Mouse (Mus musculus) intestine, embryonic 14.5 days (tissue): ENCODE data around the gene Cd40. TPM values are rescaled to one million over a fixed set of nuclear protein-coding genes. Genes with fewer than 3 reads are reported as not detected.

Experiments used
- ATAC-seq: fragments of 200-750 bp; cut with Nextera tagmentation; replicated peaks from 2 replicates; pipeline ENCODE4 v1.8.0; 2017; ENCODE audit warnings: low read depth, moderate number of reproducible peaks, moderate TSS enrichment, moderate library complexity; ENCODE audit not compliant: low FRiP score, low TSS enrichment
- DNase-seq: peaks from one replicate; pipeline ENCODE4 v3.0.0-alpha.2; 2018; ENCODE audit warnings: low spot score
- H3K27ac ChIP-seq: fragments of 300-500 bp; sonication (generic); 2 replicates; pipeline ENCODE4 v1.5.1; 2014; ENCODE audit warnings: low read depth, mild to moderate bottlenecking, control low read depth
- H3K27me3 ChIP-seq: fragments of 300-500 bp; sonication (generic); replicated peaks from 2 replicates; pipeline ENCODE4 v1.6.1; 2014; ENCODE audit warnings: low read length, control low read depth; ENCODE audit not compliant: control insufficient read depth, insufficient read depth
- H3K36me3 ChIP-seq: fragments of 300-500 bp; sonication (generic); 2 replicates; pipeline ENCODE4 v1.6.1; 2014; ENCODE audit warnings: low read length, control low read depth; ENCODE audit not compliant: control insufficient read depth, insufficient read depth
- H3K4me1 ChIP-seq: fragments of 300-500 bp; sonication (generic); replicated peaks from 2 replicates; pipeline ENCODE4 v1.6.1; 2014; ENCODE audit warnings: low read length, control low read depth, mixed read lengths; ENCODE audit not compliant: control insufficient read depth, insufficient read depth
- H3K4me2 ChIP-seq: fragments of 300-500 bp; sonication (generic); 2 replicates; pipeline ENCODE4 v1.6.1; 2014; ENCODE audit warnings: low read length
- H3K4me3 ChIP-seq: fragments of 300-500 bp; sonication (generic); 2 replicates; pipeline ENCODE4 v1.5.1; 2014; ENCODE audit warnings: low read depth, low read length, control low read depth, mixed read lengths
- H3K9ac ChIP-seq: fragments of 300-500 bp; sonication (generic); 2 replicates; pipeline ENCODE4 v1.6.1; 2014; ENCODE audit warnings: mild to moderate bottlenecking, low read length
- H3K9me3 ChIP-seq: fragments of 300-500 bp; sonication (generic); 2 replicates; pipeline ENCODE4 v1.6.1; 2016; ENCODE audit warnings: low read length, control low read depth; ENCODE audit not compliant: control insufficient read depth
- WGBS: fragments of 180-500 bp; shearing (Covaris S2); extraction: QIAGEN DNeasy Blood & Tissue Kit; methylation state at CpG from one replicate; pipeline ENCODE4 v1.1.7; 2014; 5-methylcytosine and 5-hydroxymethylcytosine counted together
- polyA plus RNA-seq: library from polyadenylated mRNA; unstranded; fragments of >200 nt; fragmentation: Nextera tagmentation; extraction: Ambion mirVana; gene quantifications from 2 replicates; pipeline ENCODE4 v1.2.1, GENCODE M21; 2014

Cd40 gene
- polyA plus RNA-seq, 1 experiment from 2014 or later, result 12.8 TPM

- 21% methylated on average over 10 of the region's 10 CpGs for WGBS
- Histone ChIP-seq H3K36me3 (no peaks in the 10 kb centered on the region), H3K27me3 (peaks cover 69% of the 10 kb centered on the region), H3K4me1 (no peaks in the 10 kb centered on the region), H3K27ac (no peak overlapping the region), H3K9ac (no peak overlapping the region), H3K4me2 (no peak overlapping the region), H3K4me3 (no peak overlapping the region), H3K9me3 (no peaks in the 10 kb centered on the region)
- ATAC-seq (no peak), DNase-seq (no peak)
These were observed 23.2 kb downstream of the Cd40 start for GRCm38 (mm10) chr2:165078605-165079004.

- ATAC-seq (no peak), DNase-seq (no peak)
- peaks cover 55% of the 10 kb centered on the region for H3K27me3 ChIP-seq
- no peak overlapping the region for H3K9ac ChIP-seq
- H3K36me3 ChIP-seq, result no peaks in the 10 kb centered on the region
- no peaks in the 10 kb centered on the region for H3K9me3 ChIP-seq
- 19% methylated on average over 9 of the region's 9 CpGs for WGBS
- H3K27ac ChIP-seq, result no peak overlapping the region
- H3K4me3 ChIP-seq, result no peak overlapping the region
- no peaks in the 10 kb centered on the region for H3K4me1 ChIP-seq
- no peak overlapping the region for H3K4me2 ChIP-seq
These were observed 25.2 kb downstream of the Cd40 start for GRCm38 (mm10) chr2:165080657-165081056.

DNA sequence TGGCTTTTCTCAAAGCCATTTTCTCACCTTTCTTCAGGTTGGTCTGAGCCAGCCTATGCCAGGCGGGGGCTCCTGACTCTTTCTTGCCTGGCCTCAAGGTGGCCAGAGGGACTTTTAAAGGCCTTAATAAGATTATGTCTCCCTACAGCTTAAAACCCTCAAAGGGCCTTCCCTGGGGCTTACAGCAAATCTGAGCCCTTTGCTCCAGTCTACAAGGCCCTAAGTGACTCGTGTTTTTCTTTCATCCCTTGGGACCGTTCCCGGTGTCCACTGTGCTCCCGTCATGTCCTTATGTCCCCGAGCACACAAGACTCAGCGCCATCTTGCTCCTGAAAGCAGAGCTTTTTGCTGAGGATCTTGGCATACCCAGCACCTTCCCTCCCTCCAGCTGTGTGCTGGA lies 25.8 kb downstream of the Cd40 start:
- 26% methylated on average over 7 of the region's 7 CpGs for WGBS
- H3K4me1 ChIP-seq, result no peaks in the 10 kb centered on the region
- no peak overlapping the region for H3K9ac ChIP-seq
- no peaks in the 10 kb centered on the region for H3K9me3 ChIP-seq
- H3K27ac ChIP-seq, result no peak overlapping the region
- ATAC-seq, result no peak
- H3K27me3 ChIP-seq, result peaks cover 49% of the 10 kb centered on the region
- no peak overlapping the region for H3K4me2 ChIP-seq
- no peak for DNase-seq
- no peaks in the 10 kb centered on the region for H3K36me3 ChIP-seq
- H3K4me3 ChIP-seq, result no peak overlapping the region

GRCm38 (mm10) chr2:165086634-165087033 lies 31.2 kb downstream of the Cd40 start:
- H3K9ac ChIP-seq, result no peak overlapping the region
- DNase-seq, result no peak
- H3K9me3 ChIP-seq, result no peaks in the 10 kb centered on the region
- no peak for ATAC-seq
- no peaks in the 10 kb centered on the region; the same call in 1 of the 2 replicates for H3K27me3 ChIP-seq
- no peak overlapping the region for H3K27ac ChIP-seq
- H3K4me3 ChIP-seq, result no peak overlapping the region
- H3K4me1 ChIP-seq, result no peaks in the 10 kb centered on the region
- H3K36me3 ChIP-seq, result no peaks in the 10 kb centered on the region
- WGBS, result 78% methylated on average over 4 of the region's 4 CpGs
- no peak overlapping the region for H3K4me2 ChIP-seq

DNA sequence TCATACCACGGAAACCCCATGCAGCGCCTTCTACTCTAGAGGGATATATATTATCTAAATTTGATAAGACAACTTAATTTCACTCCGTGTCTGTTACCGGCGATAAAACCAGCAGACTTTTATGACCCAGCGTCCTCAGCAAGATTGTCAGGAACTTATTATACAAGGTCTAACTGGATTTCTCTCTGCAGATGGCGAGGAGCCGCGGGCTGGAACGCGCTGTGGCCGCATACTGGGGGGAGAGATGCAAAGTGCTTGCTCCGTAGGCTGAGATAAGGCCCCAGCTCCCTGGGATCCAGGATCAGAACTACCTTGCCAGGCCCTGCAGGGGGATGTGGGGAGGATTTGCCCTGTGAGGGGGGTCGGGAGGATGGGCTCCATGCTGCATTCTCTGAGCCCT lies 34.0 kb downstream of the Cd40 start:
- Histone ChIP-seq H3K4me1 (no peaks in the 10 kb centered on the region), H3K36me3 (no peaks in the 10 kb centered on the region), H3K27ac (no peak overlapping the region), H3K4me3 (no peak overlapping the region), H3K9ac (no peak overlapping the region), H3K9me3 (no peaks in the 10 kb centered on the region), H3K4me2 (no peak overlapping the region), H3K27me3 (no peaks in the 10 kb centered on the region)
- WGBS, result 33% methylated on average over 14 of the region's 14 CpGs
- DNase-seq (no peak), ATAC-seq (no peak)

DNA sequence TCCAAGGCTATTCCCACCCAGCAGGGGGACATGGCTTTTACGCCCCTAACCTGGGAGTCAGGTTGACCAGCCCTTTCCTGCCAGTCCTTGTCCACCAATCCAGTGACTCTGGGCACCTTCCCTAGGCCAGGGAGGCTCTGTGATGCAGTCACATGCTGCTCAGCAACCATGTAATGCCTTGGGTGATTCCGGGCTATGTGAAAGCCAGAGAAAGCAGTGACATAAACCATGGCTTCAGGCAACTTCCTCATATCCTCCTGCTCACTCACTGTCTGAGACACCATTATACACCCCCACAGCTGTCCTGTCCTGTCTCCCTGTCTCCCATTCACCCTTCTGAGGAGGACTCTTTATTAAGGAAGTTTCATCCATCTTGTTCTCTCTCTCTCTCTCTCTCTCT lies 35.2 kb downstream of the Cd40 start, which contains the start of gene 1700025C18Rik:
Gene 1700025C18Rik, minus strand, starts transcription at position 101 of the 400 bp plus-strand sequence.
- ATAC-seq (no peak), DNase-seq (no peak)
- Histone ChIP-seq H3K36me3 (no peaks in the 10 kb centered on the region), H3K9me3 (no peaks in the 10 kb centered on the region), H3K4me3 (no peak within 1 kb of the TSS), H3K4me1 (no peaks in the 10 kb centered on the region), H3K9ac (no peak within 1 kb of the TSS), H3K27me3 (no peaks in the 10 kb centered on the region), H3K4me2 (no peak within 1 kb of the TSS), H3K27ac (no peak within 1 kb of the TSS)
- WGBS, result 79% methylated on average over 2 of the region's 2 CpGs

DNA sequence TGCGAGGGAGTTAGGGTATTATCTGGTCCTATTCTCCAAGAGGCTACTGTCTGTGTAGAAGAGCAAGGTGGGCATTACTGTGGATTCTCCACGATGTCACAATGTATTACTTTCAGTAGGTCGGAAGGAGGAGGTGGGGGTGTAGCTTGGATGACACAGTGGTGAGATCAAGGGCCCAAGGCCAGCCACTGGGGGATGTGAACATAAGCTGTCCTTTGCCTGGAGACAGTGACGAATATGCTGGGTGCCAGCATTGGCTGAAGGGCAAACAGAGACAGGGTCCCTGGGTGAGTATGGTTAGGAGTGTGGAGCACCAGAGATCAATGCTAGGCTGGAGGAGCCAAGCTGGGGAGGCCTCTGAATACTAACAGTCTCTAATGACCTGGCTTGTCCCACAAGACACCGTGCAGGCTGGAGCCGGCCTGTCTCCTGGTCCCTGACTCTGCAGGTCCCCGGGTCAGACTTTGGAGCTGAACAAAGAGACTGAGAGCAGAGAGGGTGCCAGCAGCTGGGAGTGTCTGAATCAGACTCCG lies 36.1 kb downstream of the Cd40 start:
- DNase-seq, result no peak

DNA sequence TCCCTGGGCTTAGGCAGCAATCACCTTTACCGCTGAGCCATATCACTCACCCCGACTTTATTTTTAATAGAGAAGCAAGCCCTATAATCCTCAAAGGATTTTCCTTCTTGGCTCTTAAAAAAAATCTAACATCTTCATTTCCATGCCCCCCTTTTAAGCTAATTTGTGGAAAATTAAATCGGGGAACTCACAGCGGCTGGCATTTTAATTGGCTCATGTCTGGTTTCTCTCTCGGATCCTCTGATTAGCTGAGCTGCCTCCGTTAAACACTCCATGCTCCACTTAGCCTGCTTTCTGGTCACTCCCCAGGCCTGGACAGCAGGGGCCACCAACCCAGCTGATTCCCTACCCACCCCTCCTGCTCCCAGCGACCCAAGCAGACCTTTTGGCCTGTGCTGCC lies 37.0 kb downstream of the Cd40 start:
- Histone ChIP-seq H3K36me3 (no peaks in the 10 kb centered on the region), H3K4me3 (no peak overlapping the region), H3K9me3 (no peaks in the 10 kb centered on the region), H3K27me3 (peaks cover 13% of the 10 kb centered on the region), H3K27ac (no peak overlapping the region), H3K4me2 (no peak overlapping the region), H3K9ac (no peak overlapping the region), H3K4me1 (no peaks in the 10 kb centered on the region)
- ATAC-seq, result no peak
- no peak for DNase-seq
- WGBS, result 65% methylated on average over 7 of the region's 7 CpGs

More for the DNA sequence above, 36.1 kb downstream of the Cd40 start:
- no peaks in the 10 kb centered on the region for H3K9me3 ChIP-seq
- H3K27me3 ChIP-seq, result 0 out of 2 replicates have a peak, but pooled peaks cover 6% of the 10 kb centered on the region
- H3K9ac ChIP-seq, result no peak overlapping the region
- no peak overlapping the region for H3K4me2 ChIP-seq
- ATAC-seq, result no peak
- no peak overlapping the region for H3K27ac ChIP-seq
- no peak overlapping the region for H3K4me3 ChIP-seq
- WGBS, result 62% methylated on average over 8 of the region's 8 CpGs
- H3K36me3 ChIP-seq, result no peaks in the 10 kb centered on the region
- H3K4me1 ChIP-seq, result no peaks in the 10 kb centered on the region

GRCm38 (mm10) chr2:165096367-165096766 lies 40.9 kb downstream of the Cd40 start:
- Histone ChIP-seq H3K27ac (no peak overlapping the region), H3K27me3 (peaks cover 13% of the 10 kb centered on the region), H3K36me3 (no peaks in the 10 kb centered on the region), H3K9me3 (no peaks in the 10 kb centered on the region), H3K4me3 (no peak overlapping the region), H3K4me1 (0 out of 2 replicates have a peak, but pooled peaks cover 4% of the 10 kb centered on the region), H3K9ac (no peak overlapping the region), H3K4me2 (no peak overlapping the region)
- 24% methylated on average over 10 of the region's 10 CpGs for WGBS
- DNase-seq, result no peak
- ATAC-seq, result no peak
